Mouse (Mus musculus) CH12F3 (cell line): ENCODE results near the gene Ahcyl1.
"Not testable (repeated sequence)": the region's sequence is repeated elsewhere in the genome, so short reads cannot be mapped to it uniquely, and the experiment has no call there.

Experiments
- in situ Hi-C: fragments of 300-500 bp; cut with MboI; formaldehyde crosslinking; loops from 2 replicates; pipeline ENCODE4 v1.14.3; 2020; ENCODE audit warnings: low sequenced_read_pairs

The Ahcyl1 gene

DNA sequence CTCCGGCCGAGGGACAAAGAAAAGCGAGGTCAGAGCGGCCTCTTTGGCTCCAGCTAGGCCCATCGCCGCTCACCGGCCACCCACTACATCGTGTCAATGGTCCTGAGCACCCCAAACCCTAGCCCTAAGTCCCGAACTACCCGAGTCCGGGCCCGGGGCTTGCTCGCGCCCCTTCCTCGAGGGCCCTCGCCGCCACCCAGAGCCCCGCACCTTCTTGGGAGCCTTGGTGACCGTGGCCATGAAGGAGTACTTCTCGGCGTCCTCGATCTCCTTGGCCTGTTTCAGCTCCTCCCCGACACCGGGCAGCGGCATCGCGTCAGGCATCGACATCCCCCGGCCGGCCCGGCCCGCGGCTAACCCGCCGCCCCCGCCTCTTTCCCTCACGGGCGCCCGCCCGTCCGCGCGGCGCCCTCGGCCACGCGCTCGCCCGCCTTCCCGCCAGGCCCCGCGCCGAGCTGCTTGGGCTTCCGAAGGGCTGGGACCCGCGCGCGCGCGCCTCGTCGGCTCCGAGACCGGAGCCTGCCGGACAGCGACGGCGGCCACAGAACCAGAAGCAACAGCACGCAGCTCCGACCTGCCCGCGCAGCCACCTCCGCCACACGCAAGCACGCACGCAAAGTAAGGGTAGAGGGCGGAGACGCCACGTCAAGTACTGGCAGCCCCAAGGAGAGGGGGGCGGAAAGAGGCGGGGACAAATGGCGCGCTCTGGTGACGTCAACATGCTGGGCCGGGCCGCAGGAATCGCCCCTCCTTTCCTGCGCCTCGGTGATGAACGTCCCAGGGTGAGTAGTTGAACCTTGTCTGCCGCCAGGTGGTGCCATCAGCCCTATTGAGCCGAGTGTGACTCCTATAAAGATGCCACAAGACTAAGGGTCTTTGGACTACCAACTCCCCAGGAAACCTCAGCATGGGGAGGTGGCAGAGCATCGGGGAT is at the start of gene Ahcyl1:
TSS of gene Ahcyl1 (minus strand) at position 613 of the 934 bp plus-strand sequence.
- in situ Hi-C loops = loop anchor here (5.0 kb wide), 1 partner anchor 166 kb away; no protein-coding TSS in a partner anchor

DNA sequence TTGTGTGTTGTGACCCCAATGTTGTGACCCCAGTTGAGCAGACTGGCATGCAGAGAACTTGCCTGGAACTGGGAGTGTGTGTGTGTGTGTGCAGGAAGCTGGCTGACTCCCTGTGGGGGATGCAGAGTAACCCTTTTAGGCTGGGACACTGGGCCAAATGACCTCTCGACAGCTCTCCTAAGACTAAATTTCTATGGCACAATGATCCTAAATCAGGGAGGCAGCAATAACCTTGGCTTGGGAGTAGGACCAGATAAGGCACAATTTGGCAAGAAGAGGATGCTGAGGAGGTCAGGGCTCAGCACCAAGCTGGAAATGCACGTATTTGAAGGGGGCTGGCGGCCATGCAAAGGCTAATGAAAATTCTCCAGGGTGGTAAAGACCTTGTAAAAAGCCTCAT is 49.7 kb upstream of the Ahcyl1 start:
- in situ Hi-C loops = no loop called here

DNA sequence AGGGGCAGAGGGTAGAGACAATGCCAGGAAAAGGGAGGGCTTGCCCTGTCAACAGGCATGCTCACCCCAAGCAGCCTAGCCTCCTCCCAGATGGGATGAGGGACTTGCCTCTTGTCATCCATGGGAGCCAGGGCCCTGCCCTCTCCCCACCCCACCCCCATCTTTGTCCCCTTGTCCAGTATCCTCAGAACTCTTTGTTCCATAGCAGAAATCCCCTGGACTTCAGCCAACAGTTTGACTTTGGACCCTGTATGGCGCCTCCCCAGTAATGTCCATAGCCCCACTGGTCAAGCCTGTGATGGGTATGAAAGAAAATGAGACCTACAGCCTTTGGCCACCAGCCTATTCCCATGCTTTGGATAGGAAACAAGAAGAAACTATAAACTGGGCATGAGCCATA is 47.3 kb upstream of the Ahcyl1 start:
- in situ Hi-C loops = no loop called here

DNA sequence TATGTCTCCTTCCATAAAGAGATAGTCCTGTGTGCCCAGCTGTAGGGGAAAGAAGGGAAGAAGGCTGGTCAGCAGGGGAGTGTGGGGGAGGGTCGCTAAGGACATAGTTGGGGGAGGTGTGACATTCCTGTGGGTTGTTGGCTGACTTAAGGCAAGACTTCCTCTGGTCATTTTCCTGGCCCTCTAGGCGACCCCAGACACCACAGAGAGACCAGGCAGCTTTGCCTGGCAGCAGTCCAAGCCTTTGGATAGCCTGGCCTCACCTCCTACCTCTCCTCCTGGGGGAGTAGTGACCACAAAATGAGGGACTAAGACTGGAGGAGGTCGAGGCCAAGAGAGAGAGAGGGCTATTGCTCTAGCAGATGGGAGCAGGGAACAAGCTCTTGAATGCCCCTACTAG is 46.7 kb upstream of the Ahcyl1 start:
- in situ Hi-C loops = no loop called here

DNA sequence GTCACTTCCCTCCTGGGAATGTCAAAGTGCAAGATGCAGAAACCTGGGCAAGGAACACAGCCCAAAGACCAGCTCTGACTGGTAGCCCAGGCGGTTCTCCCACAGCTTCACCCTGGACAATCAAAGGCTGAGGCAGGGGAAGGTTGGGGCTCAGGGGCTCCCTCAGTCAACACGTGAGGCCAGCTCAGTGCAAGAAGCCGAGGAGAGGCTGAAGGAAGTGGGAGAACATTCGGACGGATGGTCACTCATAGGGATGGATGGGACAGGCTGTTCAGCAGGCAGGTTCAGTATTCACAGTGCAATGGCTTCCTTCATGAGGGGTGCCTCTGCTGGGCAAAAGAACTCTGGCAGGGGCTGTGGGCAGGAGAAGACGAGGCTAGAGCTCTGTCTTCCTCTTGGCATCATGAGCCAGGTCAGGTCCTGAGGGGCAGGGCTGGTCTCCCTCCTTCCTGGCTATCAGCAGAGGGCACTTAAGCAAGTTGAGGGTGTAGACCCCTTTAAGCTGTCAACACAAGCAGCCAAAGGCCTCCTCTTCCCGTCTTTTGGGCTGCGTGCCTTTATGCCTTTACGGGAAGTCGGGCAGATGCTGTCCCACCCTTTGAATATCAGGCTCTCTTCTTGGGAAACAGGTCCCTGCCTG is 45.8 kb upstream of the Ahcyl1 start:
- in situ Hi-C loops = no loop called here

DNA sequence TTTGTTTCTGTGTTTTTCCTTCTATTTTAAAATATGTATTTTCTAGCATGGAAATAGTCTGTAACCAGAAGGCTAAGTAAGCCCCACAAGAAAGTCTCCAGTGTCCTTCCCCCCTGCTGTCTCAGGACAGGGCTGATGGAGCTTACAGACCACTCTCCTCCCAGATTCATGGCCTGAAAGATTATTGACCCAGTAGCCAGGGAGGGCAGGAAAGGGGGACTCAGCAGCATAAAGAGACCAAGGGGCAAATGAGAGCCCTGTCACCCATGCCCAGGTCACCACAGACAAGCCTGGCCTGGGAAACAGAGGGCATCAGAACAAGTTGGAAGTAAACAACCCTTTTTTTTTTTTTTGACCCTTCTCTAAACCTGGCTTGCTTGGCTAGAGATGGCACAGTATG is 45.0 kb upstream of the Ahcyl1 start:
- in situ Hi-C loops = no loop called here

DNA sequence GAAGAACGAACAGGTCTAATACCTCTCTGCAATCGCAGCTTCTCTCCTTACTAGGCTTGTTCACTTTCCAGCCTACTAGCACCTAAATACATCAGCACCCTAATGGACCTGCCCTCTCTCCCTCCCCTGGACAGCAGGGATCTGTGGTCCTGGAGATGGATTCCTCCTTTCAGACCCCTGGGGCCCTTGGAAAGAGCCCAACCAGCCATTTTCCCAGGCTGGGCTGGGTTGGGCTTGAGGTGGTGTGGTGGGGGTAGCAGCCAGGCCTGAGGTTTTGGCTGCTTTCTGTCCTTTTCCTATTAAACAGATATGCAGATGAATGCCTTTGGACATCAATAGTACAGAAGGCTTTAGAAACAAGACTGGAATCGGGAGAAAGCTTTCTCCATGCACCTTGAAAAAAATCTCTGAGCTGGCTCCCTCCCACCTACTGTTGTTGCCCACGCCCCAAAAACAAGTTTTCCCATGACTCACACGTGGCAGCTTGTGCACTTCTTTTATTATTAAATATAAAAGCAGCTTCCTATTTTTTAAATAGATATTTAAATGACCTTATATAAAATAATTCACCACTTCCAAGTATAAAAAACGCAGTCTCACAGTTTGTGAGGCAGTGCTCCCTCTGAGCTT is 44.3 kb upstream of the Ahcyl1 start:
- in situ Hi-C loops = no loop called here

DNA sequence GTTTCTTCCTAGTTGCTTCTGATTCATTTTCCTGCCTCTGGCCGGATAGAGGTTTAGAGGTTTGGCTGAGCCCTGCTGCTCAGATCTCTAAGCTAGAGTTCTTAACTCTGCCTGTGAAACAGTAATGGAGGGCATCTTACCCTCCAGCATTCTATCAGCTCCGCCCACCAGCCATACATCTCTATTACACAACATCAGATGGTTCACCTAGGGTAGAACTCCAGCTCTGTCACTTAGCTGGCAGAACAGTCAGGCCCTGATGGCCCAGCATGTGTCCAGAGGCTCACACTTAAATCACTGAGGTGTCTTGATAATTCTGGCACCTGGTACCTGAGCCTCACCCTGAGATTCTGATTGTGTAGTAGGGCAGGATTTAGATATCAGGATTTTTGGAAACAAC is 43.6 kb upstream of the Ahcyl1 start:
- in situ Hi-C loops = no loop called here

DNA sequence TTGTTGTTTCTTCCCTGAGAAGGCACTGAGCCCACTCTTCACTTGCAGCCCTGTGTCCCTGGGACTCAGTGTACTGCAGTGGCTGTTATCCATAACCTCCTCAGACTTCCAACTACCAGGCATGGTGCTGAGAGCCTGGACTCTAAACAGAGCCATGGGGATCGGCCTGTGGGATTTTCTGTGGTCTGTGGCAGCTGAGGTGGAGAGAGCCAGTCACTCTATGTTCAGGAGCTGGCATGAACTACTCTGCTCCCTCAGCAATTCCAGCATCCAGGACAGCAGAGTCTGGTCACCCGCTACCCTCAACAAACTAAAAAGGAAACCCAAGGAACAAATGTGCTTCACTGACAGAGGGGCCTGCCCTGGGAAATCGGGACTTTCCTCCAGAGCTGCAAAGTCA is 43.1 kb upstream of the Ahcyl1 start:
- in situ Hi-C loops = no loop called here

DNA sequence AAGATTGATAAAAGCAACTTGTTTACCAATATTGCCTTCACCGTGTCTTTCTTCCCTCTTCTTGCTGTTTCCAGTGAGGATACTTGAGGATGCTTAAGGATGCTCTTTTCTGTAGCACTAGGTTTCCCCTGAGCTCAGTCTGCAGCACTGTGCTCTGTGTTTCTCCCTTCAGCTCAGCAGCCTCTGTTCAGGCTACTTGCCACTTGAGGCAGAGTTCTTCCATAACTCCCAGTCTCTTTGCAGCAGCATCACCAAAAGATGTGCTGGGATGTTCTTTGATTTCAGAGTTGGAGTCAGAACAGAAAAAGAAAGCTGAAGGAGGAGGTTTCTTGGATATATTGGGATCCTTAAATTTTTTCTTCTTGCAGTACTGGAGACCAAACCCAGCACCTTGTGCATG is 42.3 kb upstream of the Ahcyl1 start:
- in situ Hi-C loops = no loop called here

DNA sequence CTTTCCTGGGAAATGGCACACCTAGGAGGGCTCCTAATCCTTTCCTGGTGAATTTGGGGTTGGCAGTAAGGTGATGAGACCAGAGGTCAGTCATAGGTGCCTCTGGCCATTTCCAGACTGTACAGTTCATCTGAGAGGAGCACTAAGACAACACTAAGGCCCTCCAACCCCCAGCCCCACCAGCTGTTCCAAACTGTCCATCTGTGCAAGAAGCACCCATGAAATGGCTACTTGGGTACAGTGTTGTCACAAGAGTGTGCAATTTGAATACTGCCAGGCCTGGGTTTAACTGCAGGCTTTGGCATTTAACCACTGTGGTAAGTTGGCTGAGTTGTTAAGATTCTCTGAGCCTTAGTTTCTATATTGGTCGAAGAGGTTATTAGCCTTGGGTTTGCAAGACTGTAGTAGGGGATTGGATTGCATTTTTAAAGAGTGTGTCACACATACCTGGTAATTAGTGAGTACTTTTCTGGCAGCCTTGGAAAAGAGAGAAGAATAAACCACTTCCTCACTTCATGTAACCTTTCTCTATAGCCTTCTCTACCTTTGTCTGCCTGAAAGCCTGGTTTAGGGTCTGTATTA is 41.3 kb upstream of the Ahcyl1 start:
- in situ Hi-C loops = no loop called here

DNA sequence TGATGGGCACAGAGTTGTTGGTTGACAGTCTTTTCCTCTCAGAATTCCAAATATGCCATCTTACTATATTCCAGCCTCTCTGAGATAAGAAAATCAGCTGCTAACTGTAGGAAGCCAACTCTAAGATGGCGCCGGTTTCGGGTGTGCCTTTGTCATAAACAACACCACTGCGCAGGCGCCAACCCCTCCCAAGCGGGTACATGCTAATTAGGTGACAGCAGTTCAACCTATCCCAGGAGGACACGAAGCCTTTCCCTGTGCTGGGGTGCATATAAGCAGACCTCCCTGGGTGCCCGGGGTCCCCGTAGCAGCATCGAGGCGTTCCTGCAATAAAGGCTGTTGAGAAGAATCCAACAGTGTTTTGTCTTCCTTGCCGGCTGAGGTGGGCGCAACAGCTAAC is 39.3 kb upstream of the Ahcyl1 start:
- in situ Hi-C loops = not testable (repeated sequence)

DNA sequence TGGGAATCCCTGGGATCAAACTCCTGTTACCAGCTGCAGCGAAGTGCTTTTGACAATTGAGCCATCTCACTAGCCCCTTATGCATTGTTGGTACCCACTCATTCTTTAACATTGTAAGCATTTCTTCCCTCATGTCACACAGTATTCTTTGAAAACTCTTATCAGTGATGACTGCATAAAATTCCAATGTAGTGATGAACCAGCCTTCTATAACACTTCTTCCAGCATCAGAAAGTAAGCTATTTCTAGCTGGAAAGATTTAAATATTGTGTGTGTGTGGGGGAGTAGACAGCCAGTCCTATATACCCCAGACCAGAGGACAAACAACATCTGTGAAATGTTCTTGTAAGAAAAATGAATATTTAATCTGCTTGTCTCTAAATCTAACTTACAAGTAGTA is 37.0 kb upstream of the Ahcyl1 start:
- in situ Hi-C loops = no loop called here

DNA sequence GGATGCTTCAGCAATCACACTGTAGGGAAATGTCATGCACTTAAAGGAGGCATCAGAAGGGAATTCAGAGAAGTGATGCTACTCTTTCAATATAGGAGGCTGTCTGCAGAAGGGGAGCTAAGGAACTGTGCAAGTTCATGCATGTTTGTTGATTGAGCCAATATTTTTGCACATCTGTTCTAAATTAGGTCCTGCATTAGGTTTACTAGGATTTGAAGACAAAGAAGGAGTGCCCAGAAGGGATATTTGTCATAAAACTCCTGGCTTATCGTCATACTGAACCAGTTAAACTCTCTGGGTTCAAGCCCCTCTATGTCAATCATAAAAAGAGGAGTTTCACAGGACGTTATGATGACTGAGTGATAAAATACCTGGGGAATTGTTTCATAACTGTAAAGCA is 33.9 kb upstream of the Ahcyl1 start:
- in situ Hi-C loops = no loop called here

DNA sequence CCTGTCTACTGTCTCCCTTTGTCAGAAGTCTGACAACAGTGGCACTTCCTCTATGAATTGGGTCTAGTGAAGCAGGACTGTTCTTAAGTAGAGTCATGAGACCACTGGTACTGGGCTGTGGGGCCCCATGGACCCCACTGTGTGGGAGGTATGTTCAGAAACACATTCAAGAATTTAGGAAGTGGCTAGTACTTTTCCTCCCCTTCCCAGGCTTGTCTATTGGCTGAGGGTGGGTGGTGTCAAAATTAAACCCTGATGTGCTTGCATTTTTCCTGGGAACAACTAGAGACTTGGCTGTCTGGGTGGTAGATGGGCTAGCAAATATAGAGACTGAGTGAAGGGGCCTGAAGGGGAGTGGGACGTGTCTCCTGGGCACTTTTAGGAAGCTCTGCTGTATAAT is 32.1 kb upstream of the Ahcyl1 start:
- in situ Hi-C loops = no loop called here

DNA sequence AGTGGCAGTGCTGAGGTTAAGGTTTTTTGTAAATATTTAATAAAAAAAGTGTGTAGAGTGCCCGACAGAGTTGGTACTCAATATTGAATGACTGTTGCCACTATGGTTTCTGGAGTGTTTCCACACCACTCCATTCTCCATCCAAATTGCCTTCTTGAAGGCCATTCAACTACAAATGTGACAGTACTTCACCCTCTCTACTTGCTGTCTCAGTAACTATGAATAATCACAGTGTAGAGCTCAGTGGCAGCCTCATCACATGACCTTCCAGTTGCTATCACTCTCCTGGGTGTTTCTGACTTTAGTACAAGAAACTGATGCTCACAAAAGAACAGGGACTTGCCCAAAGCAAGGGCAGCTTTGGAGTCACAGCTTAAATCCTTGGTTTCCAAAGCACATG is 19.6 kb upstream of the Ahcyl1 start:
- in situ Hi-C loops = no loop called here

DNA sequence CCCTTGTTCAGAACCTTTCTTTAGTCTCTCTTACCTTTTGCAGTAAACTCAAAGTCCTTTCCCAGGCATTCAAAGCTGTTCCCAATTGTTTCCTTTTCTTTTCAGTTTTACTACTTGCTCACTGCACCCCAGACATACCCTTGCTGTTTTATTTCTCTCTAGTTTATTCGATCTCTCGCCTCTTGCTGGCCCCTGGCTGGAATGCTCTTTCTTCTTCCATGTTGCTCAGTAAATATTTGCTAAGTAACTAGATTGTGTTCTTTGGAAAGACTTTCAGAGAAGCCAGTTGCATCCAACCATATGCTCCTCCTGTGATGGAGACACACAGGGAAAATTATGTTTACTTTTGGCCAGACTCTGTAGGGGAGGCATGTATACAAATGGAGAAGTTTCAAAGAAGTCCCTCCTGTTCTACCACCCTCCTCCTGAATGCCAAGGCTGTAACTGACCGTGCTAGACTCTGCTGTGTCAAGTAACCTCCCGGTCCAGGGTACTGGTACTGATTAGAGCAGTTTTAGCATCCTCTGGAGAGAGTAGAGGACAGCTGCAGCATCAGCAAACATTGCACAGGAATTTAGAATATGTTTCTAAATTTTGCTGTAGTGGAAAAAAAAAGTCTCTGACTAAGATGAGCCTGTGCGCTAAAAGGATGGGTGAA is 18.0 kb upstream of the Ahcyl1 start:
- in situ Hi-C loops = no loop called here

DNA sequence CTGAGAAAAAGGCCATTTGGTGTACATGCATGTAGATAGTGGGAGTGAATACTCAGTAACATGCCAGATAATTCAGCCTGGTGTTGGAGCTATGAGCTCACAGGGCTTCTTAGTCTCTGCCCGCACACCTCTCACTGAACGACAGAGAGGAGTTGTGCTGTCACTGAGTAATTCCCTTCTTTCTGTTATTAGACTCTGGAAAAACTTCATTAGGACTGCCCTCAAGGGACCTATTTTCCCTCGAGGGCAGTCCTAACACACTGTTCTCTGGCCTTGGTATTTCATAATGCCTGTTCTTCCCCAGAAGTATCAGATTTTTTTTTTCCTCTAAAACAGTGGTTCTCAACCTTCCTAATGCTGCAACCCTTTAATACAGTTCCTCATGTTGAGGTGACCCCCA is 15.7 kb upstream of the Ahcyl1 start:
- in situ Hi-C loops = no loop called here

DNA sequence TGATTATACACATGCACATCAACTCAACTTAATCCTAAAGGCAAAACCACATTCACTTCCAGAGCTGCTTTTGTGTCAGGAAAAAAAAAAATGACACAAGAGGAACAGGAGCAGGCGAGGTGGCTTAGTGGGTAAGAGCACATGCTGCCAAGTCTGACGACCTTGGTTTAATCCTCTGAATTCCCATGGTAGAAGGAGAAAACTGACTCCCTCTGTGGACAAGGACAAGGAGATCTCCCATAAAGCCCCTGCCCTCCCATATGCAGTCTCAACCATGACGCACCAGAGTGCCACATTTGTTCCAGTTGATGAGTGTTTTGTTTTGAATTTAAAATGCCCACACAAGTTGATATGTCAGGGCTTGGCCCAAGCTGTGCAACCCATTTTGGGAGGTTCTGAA is 12.8 kb upstream of the Ahcyl1 start:
- in situ Hi-C loops = no loop called here

DNA sequence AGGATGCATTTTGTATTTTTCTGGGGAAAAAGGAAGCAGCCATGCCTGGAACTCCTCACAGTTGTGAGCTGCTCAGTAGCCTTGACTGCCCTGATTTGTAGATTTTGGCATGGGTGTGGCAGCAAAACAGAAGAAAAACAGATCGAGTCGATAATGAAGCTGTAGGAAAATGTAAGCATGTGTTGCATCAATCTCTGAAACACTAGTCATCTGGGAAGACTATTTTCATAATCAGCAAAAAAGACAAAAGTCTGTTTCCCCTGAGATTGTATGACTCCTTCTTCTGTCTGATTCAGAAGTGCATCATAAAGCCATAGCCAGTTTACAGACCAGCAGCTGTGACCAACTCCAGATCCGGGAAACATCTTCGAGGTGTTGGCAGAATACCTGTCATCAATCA is 10.9 kb upstream of the Ahcyl1 start:
- in situ Hi-C loops = no loop called here

DNA sequence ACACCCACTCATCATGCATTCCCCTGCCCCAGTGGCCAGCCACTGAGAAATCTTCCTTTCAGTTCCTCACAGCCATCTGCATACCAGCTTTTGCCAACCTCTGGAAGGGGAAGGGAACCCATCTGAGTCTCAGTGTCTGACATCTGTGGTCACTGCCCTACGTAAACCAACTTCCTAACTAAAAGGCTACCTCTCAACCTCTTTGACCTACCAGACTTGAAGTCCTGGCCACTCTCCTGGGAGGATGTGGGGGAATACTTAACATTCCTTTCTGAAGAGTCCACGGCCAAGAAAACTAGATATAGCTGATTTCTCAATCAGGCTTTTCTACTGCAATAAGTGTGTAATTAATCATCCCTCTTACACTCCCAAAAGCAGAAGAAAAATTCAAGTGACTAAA is 9.8 kb upstream of the Ahcyl1 start:
- in situ Hi-C loops = no loop called here
